14 mouse cellular contexts compared by ENCODE assay signal in genomic region chr15:101259922-101260321, GRCm38 (mm10). TPM values are rescaled to one million over a fixed set of nuclear protein-coding genes. Genes with fewer than 3 reads are reported as not detected.
DNase-seq lines count a peak whose midpoint lies in the region; ATAC-seq and TF ChIP-seq lines count a peak whose summit lies in the region.
"Had no signal": no experiment of that assay in that cellular context is flagged by ENCODE, and none has a peak within 500 bp of the region (broad histone marks: within the 10 kb centered on the region; RNA-seq: fewer than 3 reads in every experiment).

No protein-coding gene starts in this region.

- H3K36me3 ChIP-seq in heart, embryonic 14.5 days (ENCODE audit: control insufficient read depth, insufficient read depth, low read length): peaks cover 13% of the 10 kb centered on the region; the same call in 1 of the 2 replicates
- H3K36me3 ChIP-seq in lung, embryonic 14.5 days (ENCODE audit: insufficient read depth): no peaks in the 10 kb centered on the region
- no peaks in the 10 kb centered on the region for H3K36me3 ChIP-seq in heart, postnatal 0 days (replicated peaks; ENCODE audit: control insufficient read depth, insufficient read depth, low read length)
- H3K36me3 ChIP-seq in small intestine, adult 2 months (ENCODE audit: control insufficient read depth, insufficient read depth, low read length): no peaks in the 10 kb centered on the region
- no peaks in the 10 kb centered on the region for H3K36me3 ChIP-seq in liver, embryonic 11.5 days (ENCODE audit: control insufficient read depth, insufficient read depth, low read length)
- H3K36me3 ChIP-seq: forebrain, embryonic 15.5 days; G1E; neural tube, embryonic 13.5 days had no signal

- peak overlapping the region; percentile 86 to 87 for H3K27ac ChIP-seq in heart, embryonic 14.5 days (replicated peaks in 1 of 2; ENCODE audit: control insufficient read depth in 1 of 2, insufficient read depth in 1 of 2, low read depth in 2 of 2, low read length in 2 of 2)
- peak overlapping the region; percentile 92 for H3K27ac ChIP-seq in lung, embryonic 14.5 days (ENCODE audit: low read depth)
- peak overlapping the region; percentile 93 for H3K27ac ChIP-seq in heart, postnatal 0 days (ENCODE audit: low read depth)
- peak overlapping the region; percentile 40 for H3K27ac ChIP-seq in small intestine, adult 2 months (ENCODE audit: insufficient read depth, low read depth, low read length)
- no peak overlapping the region for H3K27ac ChIP-seq in liver, embryonic 11.5 days (ENCODE audit: low read depth, low read length)
- H3K27ac ChIP-seq: forebrain, embryonic 15.5 days; liver, embryonic 14.5 days; neural tube, embryonic 13.5 days had no signal

- H3K4me3 ChIP-seq in heart, embryonic 14.5 days (ENCODE audit: control insufficient read depth in 1 of 2, insufficient read depth in 1 of 2, low read depth in 1 of 2, low read length in 2 of 2): no peak overlapping the region
- no peak overlapping the region for H3K4me3 ChIP-seq in lung, embryonic 14.5 days (ENCODE audit: low read depth, low read length)
- no peak overlapping the region for H3K4me3 ChIP-seq in heart, postnatal 0 days (ENCODE audit: low read depth, low read length)
- no peak overlapping the region for H3K4me3 ChIP-seq in small intestine, adult 2 months (ENCODE audit: low read depth, low read length)
- H3K4me3 ChIP-seq in liver, embryonic 11.5 days (ENCODE audit: low read depth, low read length): no peak overlapping the region
- H3K4me3 ChIP-seq: forebrain, embryonic 15.5 days; neural tube, embryonic 13.5 days had no signal

- TF ChIP-seq EP300 in heart, postnatal 0 days (IDR thresholded peaks at IDR 0.05; ENCODE audit: low read depth): no peak

- DNase-seq in heart, adult 8-10 months (ENCODE audit: low spot score): no peak
- DNase-seq in lung, embryonic 14.5 days: no peak
- no peak for DNase-seq in lung, postnatal 10 days
- no peak for DNase-seq in heart, postnatal 0 days (ENCODE audit: low spot score)
- DNase-seq in thymus, postnatal 25 days: no peak
- no peak for DNase-seq in liver, embryonic 11.5 days (ENCODE audit: low spot score)
- DNase-seq: thymus, postnatal 4 days had no signal

- ATAC-seq in heart, embryonic 14.5 days (ENCODE audit: insufficient number of reproducible peaks, insufficient read depth, low FRiP score, low read depth): no peak
- no peak for ATAC-seq in lung, embryonic 14.5 days (ENCODE audit: insufficient read depth)
- no peak for ATAC-seq in heart, postnatal 0 days (ENCODE audit: insufficient read depth, low read depth)
- no peak for ATAC-seq in liver, embryonic 11.5 days (replicated peaks; ENCODE audit: low FRiP score)
- ATAC-seq: forebrain, embryonic 15.5 days had no signal

- TF ChIP-seq CTCF in lung, embryonic 14.5 days (IDR thresholded peaks at IDR 0.05; ENCODE audit: low read depth): no peak
- TF ChIP-seq CTCF in heart, postnatal 0 days (IDR thresholded peaks at IDR 0.05; ENCODE audit: low read depth): no peak
- TF ChIP-seq CTCF in small intestine, adult 2 months (IDR thresholded peaks at IDR 0.05; ENCODE audit: extremely low read depth, insufficient read length, insufficient replicate concordance, low read depth, low read length): no peak

- no peaks in the 10 kb centered on the region for H3K9me3 ChIP-seq in heart, embryonic 14.5 days (ENCODE audit: control insufficient read depth, low read length)
- no peaks in the 10 kb centered on the region for H3K9me3 ChIP-seq in lung, embryonic 14.5 days (ENCODE audit: low read depth, low read length)
- H3K9me3 ChIP-seq in heart, postnatal 0 days (replicated peaks; ENCODE audit: control insufficient read depth, low read length): no peaks in the 10 kb centered on the region
- H3K9me3 ChIP-seq in liver, embryonic 11.5 days (ENCODE audit: control insufficient read depth, low read length): no peaks in the 10 kb centered on the region
- H3K9me3 ChIP-seq: forebrain, embryonic 15.5 days; neural tube, embryonic 13.5 days had no signal

- H3K9ac ChIP-seq in heart, embryonic 14.5 days (ENCODE audit: low read length): 0 out of 2 replicates have a peak overlapping the region, but pooled peaks have one; percentile 56
- peak overlapping the region; percentile 6; the same call in 1 of the 2 replicates for H3K9ac ChIP-seq in lung, embryonic 14.5 days
- H3K9ac ChIP-seq in heart, postnatal 0 days (replicated peaks; ENCODE audit: low read depth, low read length): no peak overlapping the region
- no peak overlapping the region for H3K9ac ChIP-seq in liver, embryonic 11.5 days (ENCODE audit: low read depth, low read length)
- H3K9ac ChIP-seq: forebrain, embryonic 15.5 days; liver, embryonic 14.5 days; neural tube, embryonic 13.5 days had no signal

- peaks cover 39 to 52% of the 10 kb centered on the region in 2 experiments for H3K4me1 ChIP-seq in heart, embryonic 14.5 days (ENCODE audit: control insufficient read depth in 2 of 2, insufficient read depth in 2 of 2, low read length in 2 of 2)
- peaks cover 19% of the 10 kb centered on the region for H3K4me1 ChIP-seq in lung, embryonic 14.5 days (ENCODE audit: insufficient read depth)
- H3K4me1 ChIP-seq in heart, postnatal 0 days (ENCODE audit: control insufficient read depth, insufficient read depth): peaks cover 52% of the 10 kb centered on the region
- no peaks in the 10 kb centered on the region; the same call in none of the 2 replicates for H3K4me1 ChIP-seq in small intestine, adult 2 months (ENCODE audit: control insufficient read depth, insufficient read depth, insufficient read length, low read length)
- H3K4me1 ChIP-seq in liver, embryonic 11.5 days (replicated peaks; ENCODE audit: control insufficient read depth, insufficient read depth, low read length): peaks cover 26% of the 10 kb centered on the region

- H3K4me2 ChIP-seq in heart, embryonic 14.5 days (ENCODE audit: low read length): no peak overlapping the region
- H3K4me2 ChIP-seq in lung, embryonic 14.5 days: no peak overlapping the region
- 0 out of 2 replicates have a peak overlapping the region, but pooled peaks have one; percentile 58 for H3K4me2 ChIP-seq in heart, postnatal 0 days (ENCODE audit: low read depth, low read length)
- no peak overlapping the region for H3K4me2 ChIP-seq in liver, embryonic 11.5 days
- H3K4me2 ChIP-seq: forebrain, embryonic 15.5 days; neural tube, embryonic 13.5 days had no signal

- TF ChIP-seq POLR2A in small intestine, adult 2 months (IDR thresholded peaks at IDR 0.05; ENCODE audit: low read depth, low read length): no peak

- no peaks in the 10 kb centered on the region for H3K27me3 ChIP-seq in heart, embryonic 14.5 days (ENCODE audit: control insufficient read depth, insufficient read depth, low read length)
- H3K27me3 ChIP-seq in lung, embryonic 14.5 days (ENCODE audit: insufficient read depth, low read length): no peaks in the 10 kb centered on the region
- H3K27me3 ChIP-seq in heart, postnatal 0 days (ENCODE audit: control insufficient read depth, insufficient read depth, low read length): no peaks in the 10 kb centered on the region
- no peaks in the 10 kb centered on the region for H3K27me3 ChIP-seq in small intestine, adult 2 months (ENCODE audit: control insufficient read depth, insufficient read depth, low read length)
- peaks cover 9% of the 10 kb centered on the region for H3K27me3 ChIP-seq in liver, embryonic 11.5 days (replicated peaks; ENCODE audit: control insufficient read depth, insufficient read depth, low read length)
- H3K27me3 ChIP-seq: forebrain, embryonic 15.5 days had no signal

- 86% methylated on average over 3 of the region's 3 CpGs for WGBS in heart, embryonic 14.5 days
- 58% methylated on average over 3 of the region's 3 CpGs for WGBS in lung, embryonic 14.5 days
- WGBS in heart, postnatal 0 days: 64% methylated on average over 3 of the region's 3 CpGs
- WGBS in small intestine, adult 2 months: 78% methylated on average over 3 of the region's 3 CpGs
- WGBS in liver, embryonic 11.5 days: 82% methylated on average over 3 of the region's 3 CpGs

RNA-seq across cellular contexts. Expression of gene Nr4a1, which starts 5.9 kb away (rescaled TPM):
- polyA plus RNA-seq in heart, embryonic 14.5 days (2014; fragmentation: Nextera tagmentation; extraction: Ambion mirVana): 6.0 and 6.6 TPM in 2 replicates
- total RNA-seq in heart, adult 8-10 months (2022): 10 to 100 TPM in 3 of 4 experiments, 1 to 10 TPM in 1; 7.0 to 23.9 (median 12.6) TPM
- 8.8 TPM in 2 replicates for polyA plus RNA-seq in lung, embryonic 14.5 days (2014; fragmentation: Nextera tagmentation; extraction: Ambion mirVana)
- total RNA-seq in heart, postnatal 0 days (2014; rRNA removed; ENCODE audit: low replicate concordance): 40.2 and 56.0 TPM in 2 replicates
- polyA plus RNA-seq in heart, postnatal 0 days (2015; fragmentation: Nextera tagmentation; extraction: Ambion mirVana): 7.4 and 8.6 TPM in 2 replicates
- 6.5 and 9.7 TPM in 2 replicates for polyA plus RNA-seq in small intestine, adult 2 months (2012; rRNA removed)
- 1.8 and 2.4 TPM in 2 replicates for polyA plus RNA-seq in liver, embryonic 11.5 days (2014; fragmentation: Nextera tagmentation; extraction: Ambion mirVana)
- total RNA-seq: G1E had no signal

RNA-seq across cellular contexts. Expression of gene Atg101, which starts 24.1 kb away (rescaled TPM):
- 49.5 and 50.4 TPM in 2 replicates for polyA plus RNA-seq in heart, embryonic 14.5 days (2014; fragmentation: Nextera tagmentation; extraction: Ambion mirVana)
- 10 to 100 TPM; 21.1 to 25.4 (median 21.4) TPM for total RNA-seq in heart, adult 8-10 months (2022)
- 59.1 and 64.7 TPM in 2 replicates for polyA plus RNA-seq in lung, embryonic 14.5 days (2014; fragmentation: Nextera tagmentation; extraction: Ambion mirVana)
- total RNA-seq in heart, postnatal 0 days (2014; rRNA removed; ENCODE audit: low replicate concordance): 43.7 and 61.6 TPM in 2 replicates
- 48.6 and 53.4 TPM in 2 replicates for polyA plus RNA-seq in heart, postnatal 0 days (2015; fragmentation: Nextera tagmentation; extraction: Ambion mirVana)
- polyA plus RNA-seq in small intestine, adult 2 months (2012; rRNA removed): 13.7 and 38.4 TPM in 2 replicates
- 52.6 and 54.9 TPM in 2 replicates for polyA plus RNA-seq in liver, embryonic 11.5 days (2014; fragmentation: Nextera tagmentation; extraction: Ambion mirVana)

RNA-seq across cellular contexts. Expression of gene 6030408B16Rik, which starts 33.1 kb away (rescaled TPM):
- 0.85 and 1.8 TPM in 2 replicates for polyA plus RNA-seq in heart, embryonic 14.5 days (2014; fragmentation: Nextera tagmentation; extraction: Ambion mirVana)
- 1 to 10 TPM in 3 of 4 experiments, under 1 TPM in 1; 0.54 to 2.1 (median 1.1) TPM for total RNA-seq in heart, adult 8-10 months (2022)
- polyA plus RNA-seq in lung, embryonic 14.5 days (2014; fragmentation: Nextera tagmentation; extraction: Ambion mirVana): 41.0 and 41.4 TPM in 2 replicates
- total RNA-seq in heart, postnatal 0 days (2014; rRNA removed; ENCODE audit: low replicate concordance): 6.5 and 8.4 TPM in 2 replicates
- polyA plus RNA-seq in heart, postnatal 0 days (2015; fragmentation: Nextera tagmentation; extraction: Ambion mirVana): 6.4 and 8.1 TPM in 2 replicates
- 0.14 and 0.24 TPM in 2 replicates for polyA plus RNA-seq in small intestine, adult 2 months (2012; rRNA removed)
- 0.58 and 0.94 TPM in 2 replicates for polyA plus RNA-seq in liver, embryonic 11.5 days (2014; fragmentation: Nextera tagmentation; extraction: Ambion mirVana)
- total RNA-seq: G1E; megakaryocyte progenitor cell, adult 5-6 weeks had no signal
- polyA plus RNA-seq: G1E had no signal

RNA-seq across cellular contexts. Expression of gene Grasp, which starts 35.9 kb away (rescaled TPM):
- 3.8 and 5.5 TPM in 2 replicates for polyA plus RNA-seq in heart, embryonic 14.5 days (2014; fragmentation: Nextera tagmentation; extraction: Ambion mirVana)
- total RNA-seq in heart, adult 8-10 months (2022): 10 to 100 TPM in 1 of 4 experiments, 1 to 10 TPM in 3; 7.6 to 10.2 (median 9.5) TPM
- polyA plus RNA-seq in lung, embryonic 14.5 days (2014; fragmentation: Nextera tagmentation; extraction: Ambion mirVana): 7.8 and 10.4 TPM in 2 replicates
- total RNA-seq in heart, postnatal 0 days (2014; rRNA removed; ENCODE audit: low replicate concordance): 8.0 and 21.3 TPM in 2 replicates
- 2.0 and 2.3 TPM in 2 replicates for polyA plus RNA-seq in heart, postnatal 0 days (2015; fragmentation: Nextera tagmentation; extraction: Ambion mirVana)
- polyA plus RNA-seq in small intestine, adult 2 months (2012; rRNA removed): 7.3 and 8.5 TPM in 2 replicates
- polyA plus RNA-seq in liver, embryonic 11.5 days (2014; fragmentation: Nextera tagmentation; extraction: Ambion mirVana): 1.5 and 1.7 TPM in 2 replicates

Comparison
In these comparisons a context has a peak if more than half of its experiments do, and no peak if none do; other contexts are left out.
1. H3K9ac ChIP-seq: peak in heart, embryonic 14.5 days (single experiment) and lung, embryonic 14.5 days (single experiment); none in heart, postnatal 0 days (single experiment) and liver, embryonic 11.5 days (single experiment).